Mouse (Mus musculus) midbrain, embryonic 15.5 days (tissue): ENCODE measurements around the gene Astn2. TPM values are rescaled to one million over a fixed set of nuclear protein-coding genes. Genes with fewer than 3 reads are reported as not detected.

Source experiments
- ATAC-seq: fragments of 200-750 bp; cut with Nextera tagmentation; replicated peaks from 2 replicates; pipeline ENCODE4 v1.8.0; 2017; ENCODE audit warnings: moderate TSS enrichment
- H3K27ac ChIP-seq: fragments of 300-500 bp; sonication (generic); 2 replicates; pipeline ENCODE4 v1.5.1; 2015; ENCODE audit warnings: mild to moderate bottlenecking, inconsistent platforms
- H3K27me3 ChIP-seq: fragments of 300-500 bp; sonication (generic); replicated peaks from 2 replicates; pipeline ENCODE4 v1.6.1; 2015; ENCODE audit warnings: inconsistent platforms
- H3K36me3 ChIP-seq: fragments of 300-500 bp; sonication (generic); replicated peaks from 2 replicates; pipeline ENCODE4 v1.6.1; 2015; ENCODE audit warnings: inconsistent platforms
- H3K4me1 ChIP-seq: fragments of 300-500 bp; sonication (generic); 2 replicates; pipeline ENCODE4 v1.6.1; 2015; ENCODE audit warnings: inconsistent platforms
- H3K4me2 ChIP-seq: fragments of 300-500 bp; sonication (generic); 2 replicates; pipeline ENCODE4 v1.6.1; 2015; ENCODE audit warnings: inconsistent platforms, mild to moderate bottlenecking, moderate library complexity
- H3K4me3 ChIP-seq: fragments of 300-500 bp; sonication (generic); 2 replicates; pipeline ENCODE4 v1.5.1; 2015; ENCODE audit warnings: mild to moderate bottlenecking, inconsistent platforms
- H3K9ac ChIP-seq: fragments of 300-500 bp; sonication (generic); 2 replicates; pipeline ENCODE4 v1.6.1; 2015; ENCODE audit warnings: mild to moderate bottlenecking, inconsistent platforms
- H3K9me3 ChIP-seq: fragments of 300-500 bp; sonication (generic); 2 replicates; pipeline ENCODE4 v1.6.1; 2016; ENCODE audit warnings: inconsistent platforms
- WGBS: fragments of 180-500 bp; shearing (Covaris S2); methylation state at CpG from one replicate; pipeline ENCODE4 v1.1.7; 2015; ENCODE audit warnings: mixed read lengths; 5-methylcytosine and 5-hydroxymethylcytosine counted together
- polyA plus RNA-seq: library from polyadenylated mRNA; unstranded; fragments of >200 nt; fragmentation: Nextera tagmentation; extraction: Ambion mirVana; gene quantifications from 2 replicates; pipeline ENCODE4 v1.2.1, GENCODE M21; 2015

Astn2 gene
- polyA plus RNA-seq, result 3.8 and 4.0 TPM in 2 replicates

DNA sequence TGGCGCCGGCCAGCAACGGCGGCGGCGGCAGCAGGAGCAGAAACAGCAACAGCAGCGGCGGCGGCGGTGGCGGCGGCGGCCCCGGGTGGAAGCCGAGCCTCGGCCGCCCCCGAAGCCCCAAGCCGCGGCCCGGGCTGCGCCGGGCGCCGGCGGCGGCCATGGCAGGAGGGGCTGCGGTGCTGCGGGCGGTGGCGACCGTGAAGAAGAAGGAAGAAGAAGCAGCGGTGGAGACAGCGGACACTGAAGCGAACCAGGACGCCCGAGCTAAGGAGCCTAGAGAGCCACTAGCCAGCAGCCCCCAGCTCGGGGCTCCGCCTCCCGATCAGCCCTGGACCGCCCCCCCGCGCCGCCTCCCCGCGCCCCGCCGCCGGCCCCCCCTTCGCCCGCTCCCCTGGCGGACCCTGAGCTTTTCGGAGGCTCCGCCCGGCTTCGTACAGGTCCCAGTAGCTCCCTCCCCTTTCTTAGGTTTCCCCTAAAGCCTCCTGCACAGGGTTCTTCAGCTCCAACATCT lies at the start of gene Astn2:
Gene Astn2 (minus strand): TSS at position 411 of the 511 bp plus-strand sequence.
- Histone ChIP-seq H3K9ac (peak within 1 kb of the TSS; percentile 96), H3K4me3 (peak within 1 kb of the TSS; percentile 63), H3K27ac (peak within 1 kb of the TSS; percentile 87), H3K4me2 (peak within 1 kb of the TSS; percentile 89), H3K4me1 (peaks cover 22% of the 10 kb centered on the region), H3K9me3 (no peaks in the 10 kb centered on the region), H3K36me3 (no peaks in the 10 kb centered on the region), H3K27me3 (no peaks in the 10 kb centered on the region)
- peak; percentile 80 for ATAC-seq
- under 1% methylated on average over 37 of the region's 56 CpGs for WGBS

GRCm38 (mm10) chr4:66450115-66450514 lies 45.7 kb upstream of the Astn2 start:
- Histone ChIP-seq H3K4me2 (no peak overlapping the region), H3K9ac (no peak overlapping the region), H3K36me3 (no peaks in the 10 kb centered on the region), H3K27ac (no peak overlapping the region), H3K4me1 (no peaks in the 10 kb centered on the region), H3K27me3 (no peaks in the 10 kb centered on the region), H3K4me3 (no peak overlapping the region), H3K9me3 (no peaks in the 10 kb centered on the region)
- 43% methylated on average over 3 of the region's 3 CpGs for WGBS
- no peak for ATAC-seq

GRCm38 (mm10) chr4:66431256-66431655 lies 26.8 kb upstream of the Astn2 start:
- 50% methylated on average over 1 of the region's 1 CpGs for WGBS
- Histone ChIP-seq H3K27me3 (no peaks in the 10 kb centered on the region), H3K36me3 (no peaks in the 10 kb centered on the region), H3K9me3 (no peaks in the 10 kb centered on the region), H3K9ac (no peak overlapping the region), H3K4me1 (no peaks in the 10 kb centered on the region), H3K4me3 (no peak overlapping the region), H3K27ac (no peak overlapping the region), H3K4me2 (no peak overlapping the region)
- ATAC-seq, result no peak

DNA sequence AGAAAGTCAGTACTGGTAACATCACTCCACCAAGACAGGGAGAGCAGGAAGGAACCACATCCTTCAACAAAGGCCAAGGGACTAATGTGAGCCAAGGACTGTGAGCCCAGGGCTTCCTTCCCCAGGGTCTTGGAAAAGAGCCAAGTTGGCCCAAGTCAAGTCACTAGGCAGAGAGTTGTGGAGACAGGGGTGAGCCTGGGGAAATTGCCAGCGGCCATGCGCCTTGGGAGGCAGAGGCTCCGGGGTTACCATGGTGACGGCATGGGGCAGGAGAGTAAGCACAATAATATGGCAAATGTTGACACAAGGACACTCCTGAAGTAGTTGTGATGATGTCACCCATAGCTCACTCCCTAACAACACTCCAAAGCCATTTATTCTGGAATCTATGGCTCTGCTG lies 21.4 kb upstream of the Astn2 start:
- Histone ChIP-seq H3K9me3 (no peaks in the 10 kb centered on the region), H3K4me2 (no peak overlapping the region), H3K4me3 (no peak overlapping the region), H3K36me3 (no peaks in the 10 kb centered on the region), H3K4me1 (no peaks in the 10 kb centered on the region), H3K27ac (no peak overlapping the region), H3K9ac (no peak overlapping the region), H3K27me3 (no peaks in the 10 kb centered on the region)
- peak; percentile 74 for ATAC-seq
- WGBS, result 68% methylated on average over 4 of the region's 4 CpGs

DNA sequence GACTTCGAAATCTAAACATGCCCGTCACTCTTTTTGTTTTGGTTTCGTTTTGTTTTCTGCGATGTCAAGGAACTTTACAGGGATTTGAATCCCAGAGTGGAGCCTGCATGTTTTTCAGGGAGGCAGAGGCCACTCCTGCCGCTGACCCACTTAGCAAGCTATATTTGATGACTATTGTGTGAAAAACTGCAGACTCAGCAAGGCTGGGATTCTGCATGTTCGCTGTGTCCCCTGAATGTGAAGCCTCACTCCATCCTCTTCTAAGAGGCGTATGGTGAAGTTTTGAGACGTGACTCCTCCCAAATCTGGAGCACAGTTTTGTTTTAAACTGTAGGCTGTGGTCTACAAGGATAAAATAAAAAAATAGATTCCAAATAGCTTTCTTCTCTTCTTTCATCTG lies 10.4 kb upstream of the Astn2 start:
- no peak overlapping the region for H3K4me2 ChIP-seq
- H3K36me3 ChIP-seq, result no peaks in the 10 kb centered on the region
- no peaks in the 10 kb centered on the region for H3K4me1 ChIP-seq
- H3K9ac ChIP-seq, result no peak overlapping the region
- no peaks in the 10 kb centered on the region for H3K9me3 ChIP-seq
- 78% methylated on average over 8 of the region's 8 CpGs for WGBS
- H3K27me3 ChIP-seq, result no peaks in the 10 kb centered on the region
- no peak overlapping the region for H3K27ac ChIP-seq
- no peak overlapping the region for H3K4me3 ChIP-seq
- ATAC-seq, result no peak

GRCm38 (mm10) chr4:66405086-66405485 lies 675 bp upstream of the Astn2 start:
- Histone ChIP-seq H3K4me3 (peak overlapping the region; percentile 63; the same call in 1 of the 2 replicates), H3K9me3 (no peaks in the 10 kb centered on the region)

DNA sequence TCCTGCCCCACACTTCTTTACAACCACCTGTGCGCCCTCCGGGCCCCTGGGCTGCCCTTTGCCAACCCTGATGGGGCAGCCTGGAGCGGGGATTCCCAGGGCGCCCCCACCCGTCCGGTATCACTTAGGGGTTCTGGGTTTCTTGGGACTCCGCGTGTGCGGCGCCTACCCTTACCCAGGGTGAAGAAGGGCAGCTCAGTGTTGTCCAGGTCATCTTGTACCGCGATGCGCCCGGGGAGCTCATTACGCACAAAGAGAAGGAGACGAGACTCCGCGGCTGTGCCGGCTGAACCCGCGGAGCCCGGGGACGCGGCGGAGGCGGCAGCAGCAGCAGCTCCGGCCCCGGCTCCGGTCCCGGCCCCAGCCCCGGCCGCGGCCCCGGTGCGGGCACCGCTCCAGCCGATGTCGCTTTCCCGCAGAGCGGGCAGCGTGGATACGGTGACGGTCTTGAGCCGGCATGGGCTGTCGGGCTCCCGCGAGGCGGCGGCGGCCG lies 657 bp downstream of the Astn2 start:
- no peaks in the 10 kb centered on the region for H3K27me3 ChIP-seq
- peak overlapping the region; percentile 87 for H3K27ac ChIP-seq
- peak overlapping the region; percentile 96 for H3K9ac ChIP-seq
- no peaks in the 10 kb centered on the region for H3K36me3 ChIP-seq
- H3K4me2 ChIP-seq, result peak overlapping the region; percentile 89
- peaks cover 22% of the 10 kb centered on the region for H3K4me1 ChIP-seq
- H3K9me3 ChIP-seq, result no peaks in the 10 kb centered on the region
- H3K4me3 ChIP-seq, result peak overlapping the region; percentile 63
- peak; percentile 70 for ATAC-seq
- under 1% methylated on average over 50 of the region's 51 CpGs for WGBS

More at GRCm38 (mm10) chr4:66405086-66405485, 675 bp upstream of the Astn2 start:
- no peaks in the 10 kb centered on the region for H3K27me3 ChIP-seq
- H3K36me3 ChIP-seq, result no peaks in the 10 kb centered on the region
- 32% methylated on average over 1 of the region's 1 CpGs for WGBS
- no peak overlapping the region for H3K9ac ChIP-seq
- no peak for ATAC-seq
- H3K27ac ChIP-seq, result no peak overlapping the region
- H3K4me2 ChIP-seq, result peak overlapping the region; percentile 89; the same call in 1 of the 2 replicates
- peaks cover 22% of the 10 kb centered on the region for H3K4me1 ChIP-seq

DNA sequence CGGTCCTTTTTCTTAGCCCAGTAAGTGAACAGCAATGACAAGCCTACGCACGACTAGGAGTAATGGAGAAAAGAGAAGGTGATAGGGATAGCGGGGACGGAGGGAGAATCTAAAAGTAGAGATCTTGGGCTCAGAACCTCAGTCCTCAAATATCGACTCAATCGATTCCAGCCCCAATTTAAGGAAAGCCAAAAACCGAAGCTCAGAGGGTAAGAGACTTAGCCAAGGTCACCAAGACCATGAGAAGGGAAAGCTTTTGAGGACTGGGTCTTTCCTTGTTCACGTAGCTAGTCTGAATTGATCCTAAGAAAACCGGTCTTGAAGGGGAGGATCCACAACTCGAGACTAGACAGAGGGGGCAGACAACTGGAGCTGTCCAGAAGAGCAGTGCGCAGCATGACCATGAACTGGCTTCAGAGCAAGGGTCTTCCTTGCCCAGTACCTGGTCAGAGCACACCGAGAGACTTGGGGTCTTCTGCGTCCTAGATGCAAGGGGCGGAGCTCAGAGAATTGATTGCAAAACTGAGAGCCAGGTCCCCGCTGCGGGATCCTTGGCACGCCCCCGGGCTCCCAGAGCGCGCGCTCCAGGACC lies 1.2 kb downstream of the Astn2 start:
- Histone ChIP-seq H3K27ac (peak overlapping the region; percentile 87), H3K27me3 (no peaks in the 10 kb centered on the region), H3K4me2 (peak overlapping the region; percentile 89), H3K9ac (peak overlapping the region; percentile 96), H3K4me3 (peak overlapping the region; percentile 63), H3K36me3 (no peaks in the 10 kb centered on the region), H3K4me1 (peaks cover 22% of the 10 kb centered on the region), H3K9me3 (no peaks in the 10 kb centered on the region)
- ATAC-seq, result peak; percentile 60
- under 1% methylated on average over 22 of the region's 22 CpGs for WGBS

DNA sequence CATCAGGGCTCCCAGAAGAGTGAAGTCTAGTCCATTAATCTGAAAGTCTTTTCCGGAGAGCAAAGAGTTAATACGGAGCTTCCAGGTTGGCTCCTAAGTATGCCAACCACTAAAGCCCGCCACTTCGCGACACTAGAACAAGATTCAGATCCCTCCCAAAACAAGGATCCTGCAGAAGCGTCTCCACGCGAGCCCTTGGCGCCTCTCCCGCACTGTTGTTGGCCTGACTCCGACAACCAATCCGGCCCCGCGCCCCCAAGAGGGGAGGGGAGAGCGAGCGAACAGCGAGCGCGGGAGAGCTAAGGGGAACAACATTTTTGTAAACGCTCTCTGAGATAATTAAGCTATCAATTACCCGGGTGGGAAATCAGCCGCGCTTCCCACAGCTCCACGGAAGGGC lies 1.8 kb downstream of the Astn2 start:
- H3K9ac ChIP-seq, result peak overlapping the region; percentile 96
- H3K27ac ChIP-seq, result peak overlapping the region; percentile 32; the same call in 1 of the 2 replicates
- no peaks in the 10 kb centered on the region for H3K9me3 ChIP-seq
- under 1% methylated on average over 24 of the region's 24 CpGs for WGBS
- no peaks in the 10 kb centered on the region for H3K36me3 ChIP-seq
- H3K4me1 ChIP-seq, result peaks cover 22% of the 10 kb centered on the region
- peak overlapping the region; percentile 89 for H3K4me2 ChIP-seq
- H3K4me3 ChIP-seq, result peak overlapping the region; percentile 63
- H3K27me3 ChIP-seq, result no peaks in the 10 kb centered on the region
- ATAC-seq, result peak; percentile 37; the same call in 1 of the 2 replicates

GRCm38 (mm10) chr4:66401186-66401681 lies 3.2 kb downstream of the Astn2 start:
- Histone ChIP-seq H3K36me3 (no peaks in the 10 kb centered on the region), H3K4me3 (peak overlapping the region; percentile 63), H3K9ac (peak overlapping the region; percentile 2; the same call in 1 of the 2 replicates), H3K27me3 (no peaks in the 10 kb centered on the region), H3K4me2 (peak overlapping the region; percentile 89), H3K27ac (no peak overlapping the region), H3K4me1 (peaks cover 22% of the 10 kb centered on the region), H3K9me3 (no peaks in the 10 kb centered on the region)
- WGBS, result 12% methylated on average over 8 of the region's 8 CpGs
- ATAC-seq, result peak; percentile 35; the same call in 1 of the 2 replicates

DNA sequence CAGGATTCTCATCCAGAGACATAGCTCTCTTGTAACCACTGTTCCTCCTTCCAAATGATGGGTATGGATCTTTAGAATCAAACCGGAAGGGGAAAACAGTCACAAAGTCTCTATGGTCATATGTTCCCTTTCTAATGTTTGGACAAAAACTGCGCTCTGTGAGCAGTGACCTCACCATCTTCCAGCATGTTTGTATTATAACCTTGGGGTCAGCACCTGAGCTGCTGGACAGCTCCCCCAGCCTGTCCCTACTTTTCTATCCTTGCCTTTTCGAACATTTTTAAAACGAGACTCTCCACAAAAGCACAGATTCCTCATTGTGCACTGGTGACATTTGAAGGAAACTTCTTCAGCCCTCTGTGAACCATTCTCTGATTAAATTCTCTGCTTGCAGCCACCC lies 5.3 kb downstream of the Astn2 start:
- no peak overlapping the region for H3K4me2 ChIP-seq
- peaks cover 20% of the 10 kb centered on the region for H3K4me1 ChIP-seq
- no peaks in the 10 kb centered on the region for H3K36me3 ChIP-seq
- H3K4me3 ChIP-seq, result no peak overlapping the region
- 59% methylated on average over 4 of the region's 4 CpGs for WGBS
- H3K9me3 ChIP-seq, result no peaks in the 10 kb centered on the region
- no peak for ATAC-seq
- no peaks in the 10 kb centered on the region for H3K27me3 ChIP-seq
- H3K9ac ChIP-seq, result no peak overlapping the region
- no peak overlapping the region for H3K27ac ChIP-seq

GRCm38 (mm10) chr4:66397216-66397615 lies 7.2 kb downstream of the Astn2 start:
- no peak for ATAC-seq
- H3K27me3 ChIP-seq, result no peaks in the 10 kb centered on the region
- no peak overlapping the region for H3K27ac ChIP-seq
- H3K4me1 ChIP-seq, result peaks cover 13% of the 10 kb centered on the region
- H3K9ac ChIP-seq, result no peak overlapping the region
- H3K9me3 ChIP-seq, result no peaks in the 10 kb centered on the region
- H3K36me3 ChIP-seq, result no peaks in the 10 kb centered on the region
- H3K4me2 ChIP-seq, result no peak overlapping the region
- no peak overlapping the region for H3K4me3 ChIP-seq
